Mouse (Mus musculus) ES-Bruce4 (cell line): Measurements from ENCODE around the gene Mex3d. TPM values are rescaled to one million over a fixed set of nuclear protein-coding genes. Genes with fewer than 3 reads are reported as not detected.

Source experiments
- H3K27ac ChIP-seq: 2 replicates; pipeline ENCODE4 v1.5.1; 2012; ENCODE audit warnings: low read length, inconsistent platforms; ENCODE audit not compliant: insufficient read depth
- H3K27me3 ChIP-seq: 2 replicates; pipeline ENCODE4 v1.6.1; 2012; ENCODE audit warnings: mild to moderate bottlenecking, low read length, inconsistent platforms; ENCODE audit not compliant: control insufficient read depth, poor library complexity, insufficient read depth, severe bottlenecking
- H3K36me3 ChIP-seq: 2 replicates; pipeline ENCODE4 v1.6.1; 2012; ENCODE audit warnings: inconsistent platforms, mild to moderate bottlenecking, low read length, moderate library complexity; ENCODE audit not compliant: control insufficient read depth, poor library complexity, insufficient read depth, severe bottlenecking
- H3K4me1 ChIP-seq: one replicate; pipeline ENCODE4 v1.8.1; 2011; ENCODE audit warnings: low read length; ENCODE audit not compliant: control insufficient read depth, insufficient read depth
- H3K4me3 ChIP-seq: 2 replicates; pipeline ENCODE4 v1.5.1; 2011; ENCODE audit warnings: low read depth, mild to moderate bottlenecking, low read length
- H3K9ac ChIP-seq: 2 replicates; pipeline ENCODE4 v1.6.1; 2012; ENCODE audit warnings: low read depth, mild to moderate bottlenecking, inconsistent platforms; ENCODE audit not compliant: poor library complexity, severe bottlenecking
- H3K9me3 ChIP-seq: replicated peaks from 2 replicates; pipeline ENCODE4 v1.6.1; 2012; ENCODE audit warnings: mild to moderate bottlenecking, low read length, inconsistent platforms; ENCODE audit not compliant: control insufficient read depth, poor library complexity, insufficient read depth, severe bottlenecking
- CTCF ChIP-seq: IDR thresholded peaks from one replicate; pipeline ENCODE4 v1.8.1; 2011; ENCODE audit warnings: low read depth, low read length
- EP300 ChIP-seq: IDR thresholded peaks from 2 replicates; pipeline ENCODE4 v1.6.1; 2011; ENCODE audit warnings: low read depth, low read length; ENCODE audit not compliant: insufficient read depth
- POLR2A ChIP-seq: IDR thresholded peaks from one replicate; pipeline ENCODE4 v1.8.1; 2011; ENCODE audit warnings: low read length; ENCODE audit not compliant: insufficient read depth
- polyA plus RNA-seq: library from polyadenylated mRNA; stranded (reverse); fragments of >200 nt; gene quantifications from 2 replicates; pipeline ENCODE4 v1.2.4, GENCODE M21; 2011; ENCODE audit warnings: low read depth; ENCODE audit not compliant: missing spikeins, insufficient read depth, insufficient read length

Mex3d gene
- polyA plus RNA-seq, 1 experiment, result 25.0 TPM

DNA sequence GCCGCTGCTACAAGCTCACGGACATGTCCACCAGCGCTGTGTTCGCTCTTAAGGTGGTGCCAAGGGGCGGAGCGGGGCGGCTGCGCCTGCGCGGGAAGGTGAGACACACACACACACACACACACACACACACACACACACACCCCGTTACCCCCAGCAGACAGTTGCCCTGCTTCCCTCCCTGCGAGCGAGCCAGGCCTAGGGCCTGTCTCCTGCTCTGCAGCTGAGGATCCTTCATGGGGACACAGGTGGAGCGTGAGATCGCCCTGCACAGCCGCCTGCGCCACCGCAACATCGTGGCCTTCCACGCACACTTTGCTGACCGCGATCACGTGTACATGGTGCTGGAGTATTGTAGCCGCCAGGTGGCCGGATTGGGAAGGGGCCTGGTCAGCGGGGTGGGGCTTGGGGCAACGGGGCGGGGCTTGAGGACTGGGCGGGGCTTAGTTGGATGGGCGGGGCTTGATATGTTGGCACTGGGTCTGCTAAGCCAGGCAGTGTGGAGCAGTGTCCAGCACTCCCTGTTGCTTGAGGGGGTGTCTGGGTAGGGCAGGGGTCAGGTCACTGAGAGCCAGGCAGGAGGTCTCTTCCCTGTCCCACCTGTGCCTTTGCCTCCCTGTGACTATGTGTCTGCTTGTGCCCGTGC is 29.3 kb downstream of the Mex3d start:
- Histone ChIP-seq H3K9ac (peak overlapping the region; percentile 6; the same call in 1 of the 2 replicates), H3K36me3 (no peaks in the 10 kb centered on the region), H3K4me1 (no peaks in the 10 kb centered on the region), H3K4me3 (peak overlapping the region; percentile 26), H3K27me3 (no peaks in the 10 kb centered on the region), H3K27ac (no peak overlapping the region), H3K9me3 (no peaks in the 10 kb centered on the region)
- TF ChIP-seq EP300 (no peak), POLR2A (no peak), CTCF (no peak)

DNA sequence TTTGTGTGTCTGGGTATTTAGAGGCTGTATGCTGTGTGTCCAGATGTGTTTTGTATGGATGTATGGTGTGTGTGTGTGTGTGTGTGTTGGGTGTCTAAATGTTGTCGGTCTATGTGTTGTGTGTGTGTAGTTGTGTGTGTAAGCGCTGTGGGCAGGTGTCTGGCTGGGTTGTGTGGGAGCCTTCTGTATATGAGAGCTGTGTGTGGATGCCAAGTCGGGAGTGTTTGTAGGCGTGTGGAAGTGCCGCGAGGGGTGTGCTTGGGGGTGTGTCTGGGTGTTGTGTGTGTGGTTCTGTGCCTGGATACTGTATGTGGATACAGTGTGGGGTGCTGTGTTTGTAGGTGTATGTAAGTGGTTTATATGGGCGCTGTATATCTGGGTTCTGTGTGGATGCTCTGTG is 30.1 kb downstream of the Mex3d start:
- TF ChIP-seq EP300 (no peak), POLR2A (no peak), CTCF (no peak)
- H3K9ac ChIP-seq, result no peak overlapping the region
- H3K36me3 ChIP-seq, result no peaks in the 10 kb centered on the region
- H3K27ac ChIP-seq, result no peak overlapping the region
- H3K9me3 ChIP-seq, result no peaks in the 10 kb centered on the region
- no peaks in the 10 kb centered on the region for H3K27me3 ChIP-seq
- H3K4me1 ChIP-seq, result no peaks in the 10 kb centered on the region
- H3K4me3 ChIP-seq, result no peak overlapping the region

GRCm38 (mm10) chr10:80356737-80357136 is 30.7 kb downstream of the Mex3d start:
- Histone ChIP-seq H3K36me3 (no peaks in the 10 kb centered on the region), H3K4me1 (no peaks in the 10 kb centered on the region), H3K9me3 (no peaks in the 10 kb centered on the region), H3K27ac (no peak overlapping the region), H3K4me3 (peak overlapping the region; percentile 54), H3K9ac (peak overlapping the region; percentile 75), H3K27me3 (no peaks in the 10 kb centered on the region)
- TF ChIP-seq EP300 (no peak), POLR2A (no peak), CTCF (no peak)

DNA sequence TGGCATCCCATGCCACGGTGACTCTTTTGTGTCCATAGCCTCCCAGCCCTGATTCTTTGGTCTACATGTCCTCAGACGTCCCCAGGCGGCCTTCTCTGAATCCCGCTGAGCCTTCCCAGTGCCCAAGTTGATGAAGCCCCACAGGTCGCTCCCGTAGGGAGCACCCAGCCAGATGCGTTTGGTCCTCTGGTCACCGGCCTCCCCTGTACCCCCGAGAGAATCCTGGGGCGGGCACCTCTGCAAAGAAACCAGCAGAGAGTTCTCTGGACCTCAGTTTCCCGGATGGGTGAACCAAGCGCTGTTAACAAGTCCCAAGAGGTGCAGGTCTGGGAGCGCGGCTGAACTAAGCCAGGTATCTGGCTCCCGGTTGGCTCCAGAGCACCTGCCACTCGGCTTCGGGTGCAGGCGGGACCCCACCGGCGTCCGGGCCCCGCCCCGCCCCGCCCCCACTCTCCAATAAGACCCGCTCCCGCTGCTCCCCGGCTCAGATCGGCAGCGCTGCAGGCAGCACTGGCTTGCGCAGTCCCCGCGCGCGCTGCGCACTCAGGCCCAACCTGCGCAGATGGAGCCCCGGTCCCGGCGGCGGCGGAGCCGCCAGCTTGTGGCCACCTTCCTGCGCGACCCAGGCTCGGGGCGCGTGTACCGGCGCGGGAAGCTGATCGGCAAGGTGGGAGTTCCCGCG is 31.3 kb downstream of the Mex3d start, which contains the start of gene Plk5:
TSS of gene Plk5 (plus strand) at position 459 of the 682 bp plus-strand sequence.
- no peaks in the 10 kb centered on the region for H3K9me3 ChIP-seq
- no peak within 1 kb of the TSS for H3K27ac ChIP-seq
- peak within 1 kb of the TSS; percentile 54 for H3K4me3 ChIP-seq
- H3K9ac ChIP-seq, result peak within 1 kb of the TSS; percentile 75
- H3K4me1 ChIP-seq, result no peaks in the 10 kb centered on the region
- H3K36me3 ChIP-seq, result no peaks in the 10 kb centered on the region
- no peak for TF ChIP-seq POLR2A
- H3K27me3 ChIP-seq, result no peaks in the 10 kb centered on the region

- Histone ChIP-seq H3K27me3 (no peaks in the 10 kb centered on the region), H3K9ac (no peak overlapping the region), H3K27ac (no peak overlapping the region), H3K4me1 (no peaks in the 10 kb centered on the region), H3K4me3 (no peak overlapping the region), H3K9me3 (no peaks in the 10 kb centered on the region), H3K36me3 (no peaks in the 10 kb centered on the region)
- TF ChIP-seq CTCF, result no peak
- no peak for TF ChIP-seq EP300
- no peak for TF ChIP-seq POLR2A
Observed at GRCm38 (mm10) chr10:80355431-80355830, 32.0 kb downstream of the Mex3d start.

DNA sequence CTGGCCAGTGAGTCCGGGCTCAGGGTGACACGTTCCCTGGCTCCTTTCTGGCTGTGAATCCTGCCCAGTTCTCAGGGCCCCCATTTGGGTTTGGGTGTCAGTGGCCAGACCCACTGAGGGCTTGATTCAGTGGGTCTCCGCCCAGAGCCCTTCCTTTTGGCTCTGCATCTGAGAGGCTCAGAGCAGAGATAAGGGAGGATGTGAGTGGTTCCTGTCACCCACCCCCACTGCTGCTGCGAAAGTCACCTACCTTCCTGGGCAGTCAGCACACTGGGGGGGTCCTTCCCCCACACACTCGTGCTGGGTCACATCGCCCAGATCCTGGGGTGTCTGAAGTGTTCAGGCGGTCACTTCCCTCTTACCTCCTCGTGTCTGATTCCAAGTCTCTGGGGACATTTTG is 34.7 kb downstream of the Mex3d start:
- TF ChIP-seq CTCF (no peak), POLR2A (no peak), EP300 (no peak)
- no peaks in the 10 kb centered on the region for H3K27me3 ChIP-seq
- H3K9me3 ChIP-seq, result no peaks in the 10 kb centered on the region
- no peak overlapping the region for H3K27ac ChIP-seq
- H3K9ac ChIP-seq, result no peak overlapping the region
- H3K4me1 ChIP-seq, result no peaks in the 10 kb centered on the region
- H3K4me3 ChIP-seq, result no peak overlapping the region
- no peaks in the 10 kb centered on the region for H3K36me3 ChIP-seq
